Mouse (Mus musculus) heart, embryonic 10.5 days (tissue): ENCODE results near the gene Zfhx3. TPM values are rescaled to one million over a fixed set of nuclear protein-coding genes. Genes with fewer than 3 reads are reported as not detected.
A peak's percentile ranks its signal among the peaks of the same experiment; 100 is the strongest.

Experiments
- DNase-seq: peaks from one replicate; pipeline ENCODE4 v3.0.0-alpha.2; 2017; ENCODE audit warnings: low spot score
- H3K27ac ChIP-seq: fragments of 300-500 bp; sonication (generic); 2 replicates; pipeline ENCODE4 v1.5.1; 2016; ENCODE audit warnings: mild to moderate bottlenecking
- H3K27me3 ChIP-seq: fragments of 300-500 bp; sonication (generic); 2 replicates; pipeline ENCODE4 v1.6.1; 2016; ENCODE audit warnings: mild to moderate bottlenecking; ENCODE audit not compliant: poor library complexity, insufficient read depth, severe bottlenecking
- H3K36me3 ChIP-seq: fragments of 300-500 bp; sonication (generic); 2 replicates; pipeline ENCODE4 v1.6.1; 2016; ENCODE audit warnings: mild to moderate bottlenecking, moderate library complexity
- H3K4me1 ChIP-seq: fragments of 300-500 bp; sonication (generic); 2 replicates; pipeline ENCODE4 v1.6.1; 2016; ENCODE audit warnings: mild to moderate bottlenecking
- H3K4me3 ChIP-seq: fragments of 300-500 bp; sonication (generic); 2 replicates; pipeline ENCODE4 v1.5.1; 2016; ENCODE audit warnings: mild to moderate bottlenecking, moderate library complexity
- H3K9me3 ChIP-seq: fragments of 300-500 bp; sonication (generic); 2 replicates; pipeline ENCODE4 v1.6.1; 2016; ENCODE audit warnings: mild to moderate bottlenecking, moderate library complexity
- WGBS: fragments of 180-500 bp; shearing (Covaris S2); methylation state at CpG from one replicate; pipeline ENCODE4 v1.1.7; 2016; 5-methylcytosine and 5-hydroxymethylcytosine counted together
- polyA plus RNA-seq: library from polyadenylated mRNA; unstranded; fragments of >200 nt; fragmentation: Nextera tagmentation; extraction: Ambion mirVana; gene quantifications from 2 replicates; pipeline ENCODE4 v1.2.1, GENCODE M21; 2016

Zfhx3 gene
- polyA plus RNA-seq, 1 experiment from 2014 or later: 9.7 TPM

- H3K36me3 ChIP-seq: no peaks in the 10 kb centered on the region
- no peak overlapping the region for H3K27ac ChIP-seq
- 76% methylated on average over 9 of the region's 9 CpGs for WGBS
- H3K27me3 ChIP-seq: no peaks in the 10 kb centered on the region
- H3K4me3 ChIP-seq: no peak overlapping the region
- peak; percentile 27 for DNase-seq
- no peaks in the 10 kb centered on the region for H3K9me3 ChIP-seq
- H3K4me1 ChIP-seq: no peaks in the 10 kb centered on the region
Observed at GRCm38 (mm10) chr8:108300964-108301615, 358.6 kb downstream of the Zfhx3 start.

GRCm38 (mm10) chr8:108301654-108302053, 359.2 kb downstream of the Zfhx3 start:
- WGBS: 88% methylated on average over 12 of the region's 12 CpGs
- no peak overlapping the region for H3K27ac ChIP-seq

GRCm38 (mm10) chr8:108305368-108305767, 362.9 kb downstream of the Zfhx3 start:
- no peaks in the 10 kb centered on the region for H3K36me3 ChIP-seq
- no peaks in the 10 kb centered on the region for H3K27me3 ChIP-seq
- no peak overlapping the region for H3K27ac ChIP-seq
- 65% methylated on average over 3 of the region's 3 CpGs for whole genome bisulfite sequencing
- no peak overlapping the region for H3K4me3 ChIP-seq
- no peaks in the 10 kb centered on the region for H3K4me1 ChIP-seq
- H3K9me3 ChIP-seq: no peaks in the 10 kb centered on the region
- no peak for DNase-seq

More at GRCm38 (mm10) chr8:108301654-108302053, 359.2 kb downstream of the Zfhx3 start:
- no peaks in the 10 kb centered on the region for H3K4me1 ChIP-seq
- DNase-seq: peak; percentile 31
- H3K4me3 ChIP-seq: no peak overlapping the region
- no peaks in the 10 kb centered on the region for H3K27me3 ChIP-seq
- no peaks in the 10 kb centered on the region for H3K36me3 ChIP-seq
- H3K9me3 ChIP-seq: no peaks in the 10 kb centered on the region

- no peak for DNase-seq
Observed at GRCm38 (mm10) chr8:108309525-108310246, 367.2 kb downstream of the Zfhx3 start.

GRCm38 (mm10) chr8:108315046-108315445, 372.6 kb downstream of the Zfhx3 start:
- no peak for DNase-seq
- 56% methylated on average over 8 of the region's 8 CpGs for WGBS
- no peak overlapping the region for H3K27ac ChIP-seq

More at GRCm38 (mm10) chr8:108309525-108310246, 367.2 kb downstream of the Zfhx3 start:
- WGBS: 77% methylated on average over 14 of the region's 14 CpGs
- Histone ChIP-seq H3K4me1 (peaks cover 4% of the 10 kb centered on the region; the same call in 1 of the 2 replicates), H3K9me3 (no peaks in the 10 kb centered on the region), H3K27ac (no peak overlapping the region), H3K36me3 (no peaks in the 10 kb centered on the region), H3K27me3 (no peaks in the 10 kb centered on the region), H3K4me3 (no peak overlapping the region)

GRCm38 (mm10) chr8:108317532-108318093, 375.2 kb downstream of the Zfhx3 start:
- H3K9me3 ChIP-seq: no peaks in the 10 kb centered on the region
- no peaks in the 10 kb centered on the region for H3K27me3 ChIP-seq
- no peak for DNase-seq
- 79% methylated on average over 4 of the region's 4 CpGs for WGBS
- no peak overlapping the region for H3K27ac ChIP-seq
- no peaks in the 10 kb centered on the region for H3K36me3 ChIP-seq
- H3K4me1 ChIP-seq: peaks cover 4% of the 10 kb centered on the region; the same call in 1 of the 2 replicates
- H3K4me3 ChIP-seq: no peak overlapping the region

More at GRCm38 (mm10) chr8:108315046-108315445, 372.6 kb downstream of the Zfhx3 start:
- Histone ChIP-seq H3K9me3 (no peaks in the 10 kb centered on the region), H3K36me3 (no peaks in the 10 kb centered on the region), H3K27me3 (no peaks in the 10 kb centered on the region), H3K4me1 (peaks cover 4% of the 10 kb centered on the region; the same call in 1 of the 2 replicates), H3K4me3 (no peak overlapping the region)

- WGBS: 78% methylated on average over 2 of the region's 2 CpGs
- no peak overlapping the region for H3K4me3 ChIP-seq
- H3K27me3 ChIP-seq: no peaks in the 10 kb centered on the region
- H3K36me3 ChIP-seq: no peaks in the 10 kb centered on the region
- H3K9me3 ChIP-seq: no peaks in the 10 kb centered on the region
- no peak for DNase-seq
- H3K27ac ChIP-seq: no peak overlapping the region
- no peaks in the 10 kb centered on the region for H3K4me1 ChIP-seq
Observed at GRCm38 (mm10) chr8:108327711-108328110, 385.3 kb downstream of the Zfhx3 start.

- no peak overlapping the region for H3K27ac ChIP-seq
- H3K27me3 ChIP-seq: no peaks in the 10 kb centered on the region
- WGBS: 65% methylated on average over 14 of the region's 14 CpGs
- no peaks in the 10 kb centered on the region for H3K9me3 ChIP-seq
- no peaks in the 10 kb centered on the region for H3K36me3 ChIP-seq
- H3K4me3 ChIP-seq: peak overlapping the region; percentile 39; the same call in 1 of the 2 replicates
- DNase-seq: no peak
- 0 out of 2 replicates have a peak, but pooled peaks cover 6% of the 10 kb centered on the region for H3K4me1 ChIP-seq
Observed at GRCm38 (mm10) chr8:108348352-108348751, 405.9 kb downstream of the Zfhx3 start.

GRCm38 (mm10) chr8:108348776-108349175, 406.3 kb downstream of the Zfhx3 start:
- peak overlapping the region; percentile 39; the same call in 1 of the 2 replicates for H3K4me3 ChIP-seq
- no peak for DNase-seq
- H3K9me3 ChIP-seq: no peaks in the 10 kb centered on the region
- H3K36me3 ChIP-seq: no peaks in the 10 kb centered on the region
- H3K27ac ChIP-seq: no peak overlapping the region
- 0 out of 2 replicates have a peak, but pooled peaks cover 6% of the 10 kb centered on the region for H3K4me1 ChIP-seq
- 29% methylated on average over 4 of the region's 4 CpGs for WGBS
- no peaks in the 10 kb centered on the region for H3K27me3 ChIP-seq

GRCm38 (mm10) chr8:108355119-108355777, 412.8 kb downstream of the Zfhx3 start:
- H3K27ac ChIP-seq: no peak overlapping the region
- peaks cover 10% of the 10 kb centered on the region for H3K4me1 ChIP-seq
- H3K27me3 ChIP-seq: no peaks in the 10 kb centered on the region
- DNase-seq: no peak
- no peak overlapping the region for H3K4me3 ChIP-seq
- no peaks in the 10 kb centered on the region for H3K36me3 ChIP-seq
- 40% methylated on average over 10 of the region's 10 CpGs for WGBS
- H3K9me3 ChIP-seq: no peaks in the 10 kb centered on the region

GRCm38 (mm10) chr8:108361402-108361801, 419.0 kb downstream of the Zfhx3 start:
- no peaks in the 10 kb centered on the region for H3K27me3 ChIP-seq
- no peak overlapping the region for H3K4me3 ChIP-seq
- no peaks in the 10 kb centered on the region for H3K9me3 ChIP-seq
- peaks cover 6% of the 10 kb centered on the region; the same call in 1 of the 2 replicates for H3K4me1 ChIP-seq
- H3K27ac ChIP-seq: no peak overlapping the region
- no peaks in the 10 kb centered on the region for H3K36me3 ChIP-seq
- WGBS: 55% methylated on average over 4 of the region's 4 CpGs
- no peak for DNase-seq

- no peaks in the 10 kb centered on the region for H3K36me3 ChIP-seq
- whole genome bisulfite sequencing: 83% methylated on average over 9 of the region's 9 CpGs
- DNase-seq: no peak
- no peaks in the 10 kb centered on the region for H3K9me3 ChIP-seq
- no peak overlapping the region for H3K4me3 ChIP-seq
- no peaks in the 10 kb centered on the region for H3K27me3 ChIP-seq
- H3K27ac ChIP-seq: no peak overlapping the region
- H3K4me1 ChIP-seq: peaks cover 6% of the 10 kb centered on the region; the same call in 1 of the 2 replicates
Observed at GRCm38 (mm10) chr8:108362421-108362820, 420.0 kb downstream of the Zfhx3 start.
